Mouse (Mus musculus) lung, postnatal 0 days (tissue): ENCODE results near the gene Asic2. TPM values are rescaled to one million over a fixed set of nuclear protein-coding genes. Genes with fewer than 3 reads are reported as not detected.
A peak's percentile ranks its signal among the peaks of the same experiment; 100 is the strongest.

ENCODE experiments used
- ATAC-seq: fragments of 200-750 bp; cut with Nextera tagmentation; 2 replicates; pipeline ENCODE4 v1.8.0; 2017; ENCODE audit warnings: moderate library complexity
- DNase-seq: peaks from one replicate; pipeline ENCODE4 v3.0.0-alpha.2; 2016; ENCODE audit warnings: low spot score
- H3K27ac ChIP-seq: fragments of 300-500 bp; sonication (generic); 2 replicates; pipeline ENCODE4 v1.5.1; 2014; ENCODE audit warnings: antibody characterized with exemption, mild to moderate bottlenecking, low read length, mixed read lengths
- H3K27me3 ChIP-seq: fragments of 300-500 bp; sonication (generic); replicated peaks from 2 replicates; pipeline ENCODE4 v1.6.1; 2014; ENCODE audit warnings: low read length, mixed read lengths; ENCODE audit not compliant: insufficient read depth
- H3K36me3 ChIP-seq: fragments of 300-500 bp; sonication (generic); 2 replicates; pipeline ENCODE4 v1.6.1; 2014; ENCODE audit warnings: low read length, mixed read lengths; ENCODE audit not compliant: insufficient read depth
- H3K4me1 ChIP-seq: fragments of 300-500 bp; sonication (generic); 2 replicates; pipeline ENCODE4 v1.6.1; 2014; ENCODE audit warnings: antibody characterized with exemption, low read depth, low read length, mixed read lengths; ENCODE audit not compliant: insufficient read depth
- H3K4me2 ChIP-seq: fragments of 300-500 bp; sonication (generic); replicated peaks from 2 replicates; pipeline ENCODE4 v1.6.1; 2014; ENCODE audit warnings: low read depth, mild to moderate bottlenecking, low read length, moderate library complexity, mixed read lengths
- H3K4me3 ChIP-seq: fragments of 300-500 bp; sonication (generic); 2 replicates; pipeline ENCODE4 v1.5.1; 2014; ENCODE audit warnings: low read depth, low read length
- H3K9ac ChIP-seq: fragments of 300-500 bp; sonication (generic); replicated peaks from 2 replicates; pipeline ENCODE4 v1.6.1; 2014; ENCODE audit warnings: low read depth, mild to moderate bottlenecking
- H3K9me3 ChIP-seq: fragments of 300-500 bp; sonication (generic); 2 replicates; pipeline ENCODE4 v1.6.1; 2016; ENCODE audit warnings: low read length, mixed read lengths
- CTCF ChIP-seq: IDR thresholded peaks from 2 replicates; pipeline ENCODE4 v1.5.1; 2016; ENCODE audit warnings: antibody characterized with exemption, mild to moderate bottlenecking
- EP300 ChIP-seq: IDR thresholded peaks from 2 replicates; pipeline ENCODE4 v1.6.1; 2016; ENCODE audit warnings: antibody characterized with exemption, mild to moderate bottlenecking, control low read depth
- WGBS: fragments of 180-500 bp; shearing (Covaris S2); extraction: QIAGEN DNeasy Blood & Tissue Kit; methylation state at CpG from one replicate; pipeline ENCODE4 v1.1.7; 2014; 5-methylcytosine and 5-hydroxymethylcytosine counted together
- polyA plus RNA-seq: library from polyadenylated mRNA; unstranded; fragments of >200 nt; fragmentation: Nextera tagmentation; extraction: Ambion mirVana; gene quantifications from 2 replicates; pipeline ENCODE4 v1.2.1, GENCODE M21; 2015

The Asic2 gene
- polyA plus RNA-seq, 1 experiment from 2014 or later, result 0.06 TPM

- H3K27me3 ChIP-seq, result no peaks in the 10 kb centered on the region
Observed at GRCm38 (mm10) chr11:81488681-81489080, 479.6 kb downstream of the Asic2 start.

DNA sequence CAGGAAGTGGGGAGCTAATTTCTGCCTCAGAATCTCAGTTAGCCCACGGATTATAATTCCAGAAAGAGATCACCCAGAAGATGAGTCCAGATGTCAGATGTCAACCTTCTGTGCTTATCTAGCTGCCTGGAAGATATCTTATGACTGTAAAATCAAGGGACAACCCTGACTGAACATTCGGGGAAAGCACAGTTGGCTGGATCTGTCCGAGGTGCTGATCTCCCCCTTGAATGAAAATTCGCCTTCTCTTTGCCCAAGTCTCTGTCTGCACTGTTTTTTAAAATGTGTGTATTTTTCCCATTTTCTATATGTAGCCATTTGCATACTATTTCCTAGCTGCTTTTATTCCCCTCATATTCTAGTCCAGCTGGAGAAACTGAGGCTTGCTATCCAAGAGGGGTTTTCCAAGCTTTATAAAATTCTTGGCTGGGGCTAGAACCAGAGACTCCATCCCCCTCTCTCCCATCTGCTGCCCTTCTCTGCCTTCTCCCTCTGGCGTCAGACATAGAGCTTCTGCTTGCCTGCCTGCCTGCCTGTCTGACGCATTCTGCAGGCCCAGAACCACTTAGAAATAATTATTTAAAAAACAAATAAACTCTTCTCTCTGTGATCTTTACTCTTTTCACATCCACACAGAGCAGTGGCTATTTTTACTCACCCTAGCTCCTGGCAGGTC is 481.9 kb downstream of the Asic2 start:
- Histone ChIP-seq H3K4me1 (no peaks in the 10 kb centered on the region), H3K9me3 (no peaks in the 10 kb centered on the region), H3K36me3 (no peaks in the 10 kb centered on the region), H3K9ac (no peak overlapping the region), H3K4me3 (no peak overlapping the region), H3K4me2 (no peak overlapping the region), H3K27me3 (no peaks in the 10 kb centered on the region), H3K27ac (no peak overlapping the region)
- DNase-seq, result no peak
- 5% methylated on average over 6 of the region's 6 CpGs for WGBS
- TF ChIP-seq EP300, result no peak
- no peak for TF ChIP-seq CTCF
- ATAC-seq, result no peak

More at GRCm38 (mm10) chr11:81488681-81489080, 479.6 kb downstream of the Asic2 start:
- H3K9me3 ChIP-seq, result no peaks in the 10 kb centered on the region
- no peak overlapping the region for H3K27ac ChIP-seq
- no peak overlapping the region for H3K4me2 ChIP-seq
- TF ChIP-seq EP300 (no peak), CTCF (no peak)
- no peaks in the 10 kb centered on the region for H3K4me1 ChIP-seq
- DNase-seq (no peak), ATAC-seq (no peak)
- H3K36me3 ChIP-seq, result no peaks in the 10 kb centered on the region
- 72% methylated on average over 5 of the region's 5 CpGs for WGBS
- no peak overlapping the region for H3K9ac ChIP-seq
- H3K4me3 ChIP-seq, result no peak overlapping the region

GRCm38 (mm10) chr11:81481198-81481597 is 487.1 kb downstream of the Asic2 start:
- Histone ChIP-seq H3K9ac (no peak overlapping the region), H3K4me3 (no peak overlapping the region), H3K27ac (no peak overlapping the region), H3K27me3 (no peaks in the 10 kb centered on the region), H3K9me3 (no peaks in the 10 kb centered on the region), H3K4me2 (no peak overlapping the region), H3K36me3 (no peaks in the 10 kb centered on the region), H3K4me1 (no peaks in the 10 kb centered on the region)
- 25% methylated on average over 2 of the region's 3 CpGs for WGBS
- ATAC-seq, result no peak
- peak; percentile 12 for DNase-seq
- TF ChIP-seq EP300 (no peak), CTCF (no peak)

- H3K27ac ChIP-seq, result no peak overlapping the region
- ATAC-seq (no peak), DNase-seq (no peak)
- no peaks in the 10 kb centered on the region for H3K9me3 ChIP-seq
- H3K36me3 ChIP-seq, result no peaks in the 10 kb centered on the region
- H3K4me3 ChIP-seq, result no peak overlapping the region
- peak; percentile 46 for TF ChIP-seq CTCF
- TF ChIP-seq EP300, result no peak
- no peaks in the 10 kb centered on the region for H3K4me1 ChIP-seq
- no peaks in the 10 kb centered on the region for H3K27me3 ChIP-seq
- H3K9ac ChIP-seq, result no peak overlapping the region
- H3K4me2 ChIP-seq, result no peak overlapping the region
Observed at GRCm38 (mm10) chr11:81476231-81476630, 492.0 kb downstream of the Asic2 start.

GRCm38 (mm10) chr11:81474121-81474520 is 494.1 kb downstream of the Asic2 start:
- Histone ChIP-seq H3K4me1 (no peaks in the 10 kb centered on the region), H3K36me3 (no peaks in the 10 kb centered on the region), H3K9ac (no peak overlapping the region), H3K27me3 (no peaks in the 10 kb centered on the region), H3K4me2 (no peak overlapping the region), H3K27ac (no peak overlapping the region), H3K9me3 (no peaks in the 10 kb centered on the region), H3K4me3 (no peak overlapping the region)
- WGBS, result 68% methylated on average over 2 of the region's 2 CpGs
- ATAC-seq (no peak), DNase-seq (no peak)
- TF ChIP-seq EP300 (no peak), CTCF (no peak)

GRCm38 (mm10) chr11:81462199-81462598 is 506.1 kb downstream of the Asic2 start:
- Histone ChIP-seq H3K27me3 (no peaks in the 10 kb centered on the region), H3K27ac (no peak overlapping the region), H3K36me3 (no peaks in the 10 kb centered on the region), H3K4me3 (no peak overlapping the region), H3K9me3 (no peaks in the 10 kb centered on the region), H3K4me2 (no peak overlapping the region), H3K9ac (no peak overlapping the region), H3K4me1 (no peaks in the 10 kb centered on the region)
- DNase-seq (peak; percentile 35), ATAC-seq (no peak)
- 11% methylated on average over 5 of the region's 5 CpGs for WGBS
- TF ChIP-seq EP300, result no peak
- peak; percentile 67 for TF ChIP-seq CTCF

- TF ChIP-seq EP300 (no peak), CTCF (no peak)
- Histone ChIP-seq H3K27me3 (no peaks in the 10 kb centered on the region), H3K9me3 (no peaks in the 10 kb centered on the region), H3K27ac (no peak overlapping the region), H3K4me1 (no peaks in the 10 kb centered on the region), H3K4me3 (no peak overlapping the region), H3K9ac (no peak overlapping the region), H3K4me2 (no peak overlapping the region), H3K36me3 (no peaks in the 10 kb centered on the region)
- DNase-seq, result no peak
- no peak for ATAC-seq
- WGBS, result 26% methylated on average over 4 of the region's 4 CpGs
Observed at GRCm38 (mm10) chr11:81461748-81462147, 506.5 kb downstream of the Asic2 start.
